Mouse (Mus musculus) ES-Bruce4 (cell line): ENCODE data around the gene Frem2.

Source experiments
- CTCF ChIP-seq: IDR thresholded peaks from one replicate; pipeline ENCODE4 v1.8.1; 2011; ENCODE audit warnings: low read depth, low read length
- EP300 ChIP-seq: IDR thresholded peaks from 2 replicates; pipeline ENCODE4 v1.6.1; 2011; ENCODE audit warnings: low read depth, low read length; ENCODE audit not compliant: insufficient read depth
- POLR2A ChIP-seq: IDR thresholded peaks from one replicate; pipeline ENCODE4 v1.8.1; 2011; ENCODE audit warnings: low read length; ENCODE audit not compliant: insufficient read depth

DNA sequence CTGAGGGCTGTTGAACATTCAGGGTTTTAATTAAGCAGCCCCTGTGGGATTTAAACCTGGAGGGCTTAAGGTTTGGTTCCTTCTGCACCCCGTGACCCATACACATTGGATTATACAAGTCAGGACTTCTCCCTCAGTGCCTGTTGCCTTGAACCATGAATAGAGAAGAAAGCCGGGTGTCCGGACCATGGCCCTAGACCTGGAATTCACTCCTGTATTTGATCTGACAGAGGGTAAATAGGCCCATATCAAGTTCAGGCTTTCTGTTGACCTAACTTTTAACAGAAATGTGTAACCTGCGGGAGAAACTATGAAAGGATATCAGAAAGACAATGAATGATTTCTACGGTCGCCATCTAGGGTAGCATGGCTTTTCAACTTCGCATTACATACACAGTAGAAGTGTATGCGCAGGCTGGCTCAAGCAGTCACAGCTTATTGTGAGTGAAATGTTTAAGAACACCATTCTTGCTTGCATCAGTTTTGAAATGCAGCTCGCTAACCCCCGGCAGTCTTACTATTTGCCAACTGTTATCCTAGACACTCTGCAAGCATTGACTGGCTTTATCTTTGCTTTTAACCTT is 77.9 kb downstream of the Frem2 start:
- no peak for TF ChIP-seq CTCF
- TF ChIP-seq POLR2A, result no peak
- TF ChIP-seq EP300, result no peak
